In the genomic region with DNA sequence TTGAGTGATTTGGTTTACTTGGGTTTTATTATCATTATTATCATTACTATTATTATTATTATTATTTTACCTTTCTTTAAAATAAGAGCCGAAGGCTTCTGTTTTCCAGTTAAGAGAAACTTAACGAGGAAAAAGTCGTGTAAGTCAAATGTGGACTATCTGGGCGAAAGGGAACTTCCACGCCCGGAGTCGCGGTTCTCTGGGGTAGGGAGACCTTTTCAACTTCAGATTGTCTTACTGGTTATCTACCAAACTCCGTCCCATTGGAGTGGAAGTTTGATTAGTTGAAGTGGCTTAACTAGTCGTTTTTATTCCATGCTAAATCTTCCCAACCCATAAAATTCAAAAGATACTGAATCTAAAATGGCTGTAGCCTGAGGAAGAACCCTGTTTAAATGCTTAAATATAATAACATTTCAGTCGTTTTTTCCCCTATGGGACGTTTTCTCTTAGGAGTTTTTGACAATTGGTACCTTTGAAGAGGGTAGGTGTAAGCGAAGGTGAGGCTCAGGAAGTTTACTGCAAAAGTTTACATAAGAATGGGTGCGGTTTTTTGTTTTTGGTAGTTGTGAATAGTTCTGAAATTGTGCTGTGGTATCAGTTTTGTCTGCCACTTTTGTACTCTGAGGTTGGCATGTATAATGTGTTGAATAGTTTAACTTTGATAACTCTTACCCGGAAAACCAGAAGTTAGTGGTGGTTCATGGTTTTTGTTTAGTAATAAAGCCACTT, we compare ENCODE assay signal across 8 mouse cellular contexts. TPM values are rescaled to one million over a fixed set of nuclear protein-coding genes. Genes with fewer than 3 reads are reported as not detected.
DNase-seq lines count a peak whose midpoint lies in the region; ATAC-seq and TF ChIP-seq lines count a peak whose summit lies in the region.

No protein-coding gene starts in this region.

- TF ChIP-seq CTCF in heart, adult 2 months (IDR thresholded peaks at IDR 0.05) = no peak
- no peak for TF ChIP-seq CTCF in G1E (IDR thresholded peaks at IDR 0.05; ENCODE audit: low read depth, low read length)

- TF ChIP-seq POLR2A in heart, adult 2 months (IDR thresholded peaks at IDR 0.05; ENCODE audit: insufficient read depth, low read depth, low read length) = no peak

- DNase-seq in heart, adult 2 months = no peak
- DNase-seq in heart, postnatal 10 days = no peak
- DNase-seq in G1E (ENCODE audit: low spot score) = no peak
- no peak for DNase-seq in liver, embryonic 11.5 days (ENCODE audit: low spot score)
- DNase-seq in spleen, postnatal 14 days (ENCODE audit: low spot score in 2 of 2) = no peak
- no peak for DNase-seq in layer of hippocampus, adult 8-10 months (ENCODE audit: low spot score in 2 of 2)

- peak overlapping the region; percentile 95 for H3K27ac ChIP-seq in heart, adult 2 months
- H3K27ac ChIP-seq in forebrain, embryonic 13.5 days = no peak overlapping the region
- H3K27ac ChIP-seq in liver, embryonic 11.5 days (ENCODE audit: low read depth, low read length) = peak overlapping the region; percentile 93
- H3K27ac ChIP-seq in stomach, embryonic 14.5 days (ENCODE audit: low read length) = peak overlapping the region; percentile 95; the same call in 1 of the 2 replicates

- H3K4me1 ChIP-seq in heart, adult 2 months (ENCODE audit: control insufficient read depth, insufficient read depth, low read length) = peaks cover 3% of the 10 kb centered on the region
- peaks cover 31% of the 10 kb centered on the region for H3K4me1 ChIP-seq in G1E (ENCODE audit: insufficient read depth, low read depth, low read length)
- H3K4me1 ChIP-seq in forebrain, embryonic 13.5 days = peaks cover 35% of the 10 kb centered on the region
- peaks cover 8% of the 10 kb centered on the region; the same call in 1 of the 2 replicates for H3K4me1 ChIP-seq in liver, embryonic 11.5 days (replicated peaks; ENCODE audit: control insufficient read depth, insufficient read depth, low read length)
- H3K4me1 ChIP-seq in stomach, embryonic 14.5 days (ENCODE audit: control insufficient read depth, insufficient read depth, low read length) = peaks cover 13% of the 10 kb centered on the region; the same call in 1 of the 2 replicates

- peak overlapping the region; percentile 79 for H3K4me2 ChIP-seq in forebrain, embryonic 13.5 days
- peak overlapping the region; percentile 83 for H3K4me2 ChIP-seq in liver, embryonic 11.5 days
- peak overlapping the region; percentile 75 for H3K4me2 ChIP-seq in stomach, embryonic 14.5 days (replicated peaks; ENCODE audit: low read depth, low read length)

- intact Hi-C loops in heart, adult 2 months (cut with DNase I) = loop anchor here (5.0 to 10.0 kb wide), 5 partner anchors 39 to 434 kb away; partner anchors contain the start of genes Ccdc17, Ipp, Mast2 and Urod
- intact Hi-C loops in heart, postnatal 10 days (cut with DNase I) = loop anchor here (5.0 kb wide), 2 partner anchors 51 to 96 kb away; partner anchors contain the start of genes Ipp and Mast2

- peak overlapping the region; percentile 96 for H3K4me3 ChIP-seq in heart, adult 2 months
- peak overlapping the region; percentile 97 for H3K4me3 ChIP-seq in G1E (ENCODE audit: low read depth, low read length)
- H3K4me3 ChIP-seq in forebrain, embryonic 13.5 days = peak overlapping the region; percentile 91
- peak overlapping the region; percentile 83 for H3K4me3 ChIP-seq in liver, embryonic 11.5 days (ENCODE audit: low read depth, low read length)
- H3K4me3 ChIP-seq in stomach, embryonic 14.5 days (ENCODE audit: low read depth, low read length) = peak overlapping the region; percentile 85

- no peaks in the 10 kb centered on the region for H3K27me3 ChIP-seq in heart, adult 2 months (ENCODE audit: control insufficient read depth, insufficient read depth, low read length)
- H3K27me3 ChIP-seq in G1E (ENCODE audit: insufficient read depth, low read length) = no peaks in the 10 kb centered on the region
- H3K27me3 ChIP-seq in forebrain, embryonic 13.5 days = no peaks in the 10 kb centered on the region
- H3K27me3 ChIP-seq in liver, embryonic 11.5 days (replicated peaks; ENCODE audit: control insufficient read depth, insufficient read depth, low read length) = no peaks in the 10 kb centered on the region
- no peaks in the 10 kb centered on the region for H3K27me3 ChIP-seq in stomach, embryonic 14.5 days (ENCODE audit: control insufficient read depth, insufficient read depth, low read length)

- H3K9me3 ChIP-seq in G1E (replicated peaks) = no peaks in the 10 kb centered on the region
- H3K9me3 ChIP-seq in forebrain, embryonic 13.5 days (replicated peaks) = no peaks in the 10 kb centered on the region
- H3K9me3 ChIP-seq in liver, embryonic 11.5 days (ENCODE audit: control insufficient read depth, low read length) = no peaks in the 10 kb centered on the region
- no peaks in the 10 kb centered on the region for H3K9me3 ChIP-seq in stomach, embryonic 14.5 days (ENCODE audit: control insufficient read depth, low read depth, low read length)

- H3K36me3 ChIP-seq in heart, adult 2 months (ENCODE audit: control insufficient read depth, insufficient read depth, low read length) = peaks cover 17% of the 10 kb centered on the region
- H3K36me3 ChIP-seq in G1E (replicated peaks) = peaks cover 30% of the 10 kb centered on the region
- peaks cover 7% of the 10 kb centered on the region for H3K36me3 ChIP-seq in forebrain, embryonic 13.5 days (ENCODE audit: poor library complexity, severe bottlenecking)
- H3K36me3 ChIP-seq in liver, embryonic 11.5 days (ENCODE audit: control insufficient read depth, insufficient read depth, low read length) = peaks cover 4% of the 10 kb centered on the region; the same call in 1 of the 2 replicates
- H3K36me3 ChIP-seq in stomach, embryonic 14.5 days (ENCODE audit: control insufficient read depth, insufficient read depth, low read length) = peaks cover 5% of the 10 kb centered on the region; the same call in 1 of the 2 replicates

- peaks cover 9% of the 10 kb centered on the region for H3K79me2 ChIP-seq in heart, adult 2 months (replicated peaks; ENCODE audit: control insufficient read depth, insufficient read depth, low read length)

- no peak for ATAC-seq in G1E (ENCODE audit: extremely low read depth, insufficient number of reproducible peaks, low FRiP score, poor library complexity, severe bottlenecking)
- ATAC-seq in forebrain, embryonic 13.5 days = no peak
- no peak for ATAC-seq in liver, embryonic 11.5 days (replicated peaks; ENCODE audit: low FRiP score)
- ATAC-seq in stomach, embryonic 14.5 days (ENCODE audit: insufficient number of reproducible peaks, insufficient read depth, low FRiP score, low read depth) = no peak

- TF ChIP-seq EP300 in heart, adult 2 months (IDR thresholded peaks at IDR 0.05; ENCODE audit: insufficient read depth, low read depth, low read length) = no peak

- H3K9ac ChIP-seq in heart, adult 2 months (ENCODE audit: low read depth, low read length) = peak overlapping the region; percentile 73
- peak overlapping the region; percentile 75 for H3K9ac ChIP-seq in forebrain, embryonic 13.5 days
- H3K9ac ChIP-seq in liver, embryonic 11.5 days (ENCODE audit: low read depth, low read length) = peak overlapping the region; percentile 81
- H3K9ac ChIP-seq in stomach, embryonic 14.5 days (replicated peaks; ENCODE audit: low read depth, low read length) = peak overlapping the region; percentile 82

- 1% methylated on average over 15 of the region's 15 CpGs for WGBS in heart, adult 2 months
- WGBS in forebrain, embryonic 13.5 days = 6% methylated on average over 15 of the region's 15 CpGs
- 2% methylated on average over 15 of the region's 15 CpGs for WGBS in liver, embryonic 11.5 days
- 3% methylated on average over 15 of the region's 15 CpGs for WGBS in stomach, embryonic 14.5 days

RNA-seq across cellular contexts. Expression of gene Gpbp1l1, which starts 0.9 kb away (rescaled TPM):
- 10 to 100 TPM; 57.9 to 65.9 TPM for total RNA-seq in heart, adult 2 months (2021)
- polyA plus RNA-seq in heart, adult 2 months (2012; rRNA removed) = 37.7 and 55.3 TPM in 2 replicates
- total RNA-seq in heart, postnatal 10 days (2021) = 10 to 100 TPM; 67.7 to 72.3 TPM
- total RNA-seq in G1E (2014; fragmentation: Nextera tagmentation) (193 and 233 TPM in 2 replicates), G1E (2017) (158 and 191 TPM in 2 replicates)
- 10.4 and 12.7 TPM in 2 replicates for polyA plus RNA-seq in G1E (2012)
- 24.5 and 25.3 TPM in 2 replicates for polyA plus RNA-seq in forebrain, embryonic 13.5 days (2015; fragmentation: Nextera tagmentation; extraction: Ambion mirVana)
- polyA plus RNA-seq in liver, embryonic 11.5 days (2014; fragmentation: Nextera tagmentation; extraction: Ambion mirVana) = 33.7 and 35.4 TPM in 2 replicates
- 49.2 and 52.2 TPM in 2 replicates for polyA plus RNA-seq in stomach, embryonic 14.5 days (2014; fragmentation: Nextera tagmentation; extraction: Ambion mirVana)
- total RNA-seq in layer of hippocampus, adult 8-10 months (2022) = 10 to 100 TPM; 44.5 to 56.0 (median 50.0) TPM

RNA-seq across cellular contexts. Expression of gene Tmem69, which starts 2.6 kb away (rescaled TPM):
- 10 to 100 TPM; 24.8 to 30.5 TPM for total RNA-seq in heart, adult 2 months (2021)
- polyA plus RNA-seq in heart, adult 2 months (2012; rRNA removed) = 12.0 and 19.1 TPM in 2 replicates
- 10 to 100 TPM; 19.4 to 19.8 TPM for total RNA-seq in heart, postnatal 10 days (2021)
- 99.9 and 128 TPM in 2 replicates for total RNA-seq in G1E (2014; fragmentation: Nextera tagmentation)
- 18.9 and 23.2 TPM in 2 replicates for total RNA-seq in G1E (2017)
- polyA plus RNA-seq in G1E (2012) = 2.1 and 5.6 TPM in 2 replicates
- polyA plus RNA-seq in forebrain, embryonic 13.5 days (2015; fragmentation: Nextera tagmentation; extraction: Ambion mirVana) = 24.5 and 26.7 TPM in 2 replicates
- polyA plus RNA-seq in liver, embryonic 11.5 days (2014; fragmentation: Nextera tagmentation; extraction: Ambion mirVana) = 51.5 and 55.5 TPM in 2 replicates
- polyA plus RNA-seq in stomach, embryonic 14.5 days (2014; fragmentation: Nextera tagmentation; extraction: Ambion mirVana) = 22.1 and 23.5 TPM in 2 replicates
- total RNA-seq in layer of hippocampus, adult 8-10 months (2022) = 10 to 100 TPM; 10.1 to 15.6 (median 14.4) TPM

RNA-seq across cellular contexts. Expression of gene Ccdc17, which starts 38.1 kb away (rescaled TPM):
- 1 to 10 TPM; 2.9 to 3.4 TPM for total RNA-seq in heart, adult 2 months (2021)
- 4.5 and 8.1 TPM in 2 replicates for polyA plus RNA-seq in heart, adult 2 months (2012; rRNA removed)
- 1 to 10 TPM; 2.1 to 3.2 TPM for total RNA-seq in heart, postnatal 10 days (2021)
- total RNA-seq in G1E (2014; fragmentation: Nextera tagmentation) (5.8 and 6.2 TPM in 2 replicates), G1E (2017) (5.0 and 5.9 TPM in 2 replicates)
- polyA plus RNA-seq in G1E (2012) = 0.37 and 0.83 TPM in 2 replicates
- polyA plus RNA-seq in forebrain, embryonic 13.5 days (2015; fragmentation: Nextera tagmentation; extraction: Ambion mirVana) = 2.9 and 4.5 TPM in 2 replicates
- 2.1 and 4.4 TPM in 2 replicates for polyA plus RNA-seq in liver, embryonic 11.5 days (2014; fragmentation: Nextera tagmentation; extraction: Ambion mirVana)
- polyA plus RNA-seq in stomach, embryonic 14.5 days (2014; fragmentation: Nextera tagmentation; extraction: Ambion mirVana) = 3.8 and 4.7 TPM in 2 replicates
- 1 to 10 TPM; 4.7 to 7.1 (median 5.7) TPM for total RNA-seq in layer of hippocampus, adult 8-10 months (2022)

RNA-seq across cellular contexts. Expression of gene Ipp, which starts 51.0 kb away (rescaled TPM):
- 10 to 100 TPM; 14.8 to 15.1 TPM for total RNA-seq in heart, adult 2 months (2021)
- polyA plus RNA-seq in heart, adult 2 months (2012; rRNA removed) = 3.5 and 6.9 TPM in 2 replicates
- 10 to 100 TPM; 15.1 to 17.1 TPM for total RNA-seq in heart, postnatal 10 days (2021)
- total RNA-seq in G1E (2014; fragmentation: Nextera tagmentation) = 8.5 and 11.8 TPM in 2 replicates
- 11.8 and 14.0 TPM in 2 replicates for total RNA-seq in G1E (2017)
- polyA plus RNA-seq in G1E (2012) = 2.0 and 2.1 TPM in 2 replicates
- 19.8 and 21.0 TPM in 2 replicates for polyA plus RNA-seq in forebrain, embryonic 13.5 days (2015; fragmentation: Nextera tagmentation; extraction: Ambion mirVana)
- 8.5 and 9.6 TPM in 2 replicates for polyA plus RNA-seq in liver, embryonic 11.5 days (2014; fragmentation: Nextera tagmentation; extraction: Ambion mirVana)
- polyA plus RNA-seq in stomach, embryonic 14.5 days (2014; fragmentation: Nextera tagmentation; extraction: Ambion mirVana) = 4.5 and 4.6 TPM in 2 replicates
- total RNA-seq in layer of hippocampus, adult 8-10 months (2022) = 10 to 100 TPM; 18.1 to 19.8 (median 19.0) TPM
